9 mouse cellular contexts compared by ENCODE assay signal in the genomic region with DNA sequence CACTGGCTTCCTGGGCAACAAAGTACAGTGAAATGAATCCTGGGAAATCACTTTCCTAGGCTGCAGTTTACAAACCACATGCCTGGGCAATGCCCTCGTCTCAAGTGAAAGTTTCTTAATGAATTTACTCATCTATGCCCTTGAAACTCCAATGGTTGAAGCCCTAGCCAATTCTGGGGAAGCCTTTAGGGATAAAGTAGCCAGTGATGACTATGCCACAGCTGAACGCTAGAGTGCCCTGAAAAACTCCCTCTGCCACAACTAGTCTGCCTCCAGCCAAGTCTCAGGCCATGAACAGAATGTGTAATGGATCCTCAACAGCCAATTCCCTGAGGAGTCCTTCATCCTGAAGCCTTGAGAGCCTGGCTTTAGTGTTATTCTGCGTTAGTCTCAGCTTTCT. TPM values are rescaled to one million over a fixed set of nuclear protein-coding genes. Genes with fewer than 3 reads are reported as not detected.
DNase-seq lines count a peak whose midpoint lies in the region; ATAC-seq and TF ChIP-seq lines count a peak whose summit lies in the region.
"Had no signal": no experiment of that assay in that cellular context is flagged by ENCODE, and none has a peak within 500 bp of the region (broad histone marks: within the 10 kb centered on the region; RNA-seq: fewer than 3 reads in every experiment).

No protein-coding gene starts in this region.

- ATAC-seq in liver, postnatal 0 days, result no peak
- no peak for ATAC-seq in kidney, embryonic 15.5 days (replicated peaks; ENCODE audit: low FRiP score)

- TF ChIP-seq EP300 in MEL (IDR thresholded peaks at IDR 0.05; ENCODE audit: low read depth in 1 of 2, low read length in 2 of 2), result no peak
- TF ChIP-seq EP300 in liver, postnatal 0 days (IDR thresholded peaks at IDR 0.05; ENCODE audit: low read depth), result no peak

- 54% methylated on average over 3 of the region's 3 CpGs for WGBS in liver, postnatal 0 days (ENCODE audit: insufficient replicate concordance)
- WGBS in kidney, embryonic 15.5 days, result 50% methylated on average over 3 of the region's 3 CpGs

- peaks cover 63% of the 10 kb centered on the region for H3K79me2 ChIP-seq in MEL (ENCODE audit: control insufficient read depth, insufficient read depth, low read length, poor library complexity)

- peak overlapping the region; percentile 52; the same call in 1 of the 2 replicates for H3K4me2 ChIP-seq in liver, postnatal 0 days (ENCODE audit: low read depth, low read length)
- H3K4me2 ChIP-seq in kidney, embryonic 15.5 days, result no peak overlapping the region

- H3K9ac ChIP-seq in MEL (ENCODE audit: control insufficient read depth, low read depth, low read length, poor library complexity, severe bottlenecking), result peak overlapping the region; percentile 34; the same call in 1 of the 2 replicates
- no peak overlapping the region for H3K9ac ChIP-seq in liver, postnatal 0 days (replicated peaks)
- H3K9ac ChIP-seq in kidney, embryonic 15.5 days, result no peak overlapping the region

- no peak for TF ChIP-seq POLR2A in MEL (IDR thresholded peaks at IDR 0.05; ENCODE audit: control insufficient read depth in 1 of 2, insufficient read depth in 1 of 2, low read depth in 1 of 2, low read length in 2 of 2, poor library complexity in 1 of 2)

- intact Hi-C loops in left cerebral cortex, postnatal 10 days (cut with DNase I), result no loop called here

- no peaks in the 10 kb centered on the region for H3K27me3 ChIP-seq in MEL (ENCODE audit: control insufficient read depth in 1 of 2, insufficient read depth in 2 of 2, low read length in 2 of 2)
- no peaks in the 10 kb centered on the region for H3K27me3 ChIP-seq in liver, postnatal 0 days (ENCODE audit: insufficient read depth, low read length)
- H3K27me3 ChIP-seq in kidney, embryonic 15.5 days, result no peaks in the 10 kb centered on the region

- peaks cover 18 to 23% of the 10 kb centered on the region in 2 experiments for H3K4me1 ChIP-seq in MEL (ENCODE audit: control insufficient read depth in 1 of 2, insufficient read depth in 2 of 2, low read length in 2 of 2)
- H3K4me1 ChIP-seq in liver, postnatal 0 days (ENCODE audit: insufficient read depth), result peaks cover 34% of the 10 kb centered on the region
- H3K4me1 ChIP-seq in kidney, embryonic 15.5 days, result peaks cover 19% of the 10 kb centered on the region; the same call in 1 of the 2 replicates

- DNase-seq in layer of hippocampus, adult 2 months (ENCODE audit: low spot score in 2 of 2), result no peak
- no peak for DNase-seq in layer of hippocampus, adult 11-12 months (ENCODE audit: low spot score)
- DNase-seq in MEL (ENCODE audit: low read depth, low spot score), result no peak
- peak; percentile 59 to 61 for DNase-seq in adrenal gland, postnatal 36 days
- DNase-seq in liver, postnatal 0 days, result no peak
- no peak for DNase-seq in left cerebral cortex, postnatal 10 days (ENCODE audit: extremely low spot score in 1 of 2, low spot score in 2 of 2)
- DNase-seq: cerebellum, postnatal 14 days; kidney, adult 11 months had no signal

- H3K4me3 ChIP-seq in layer of hippocampus, adult 2 months, result no peak overlapping the region
- no peak overlapping the region; a peak in 1 of 4 replicates for H3K4me3 ChIP-seq in MEL (ENCODE audit: control insufficient read depth in 1 of 2, insufficient read depth in 1 of 2, low read depth in 2 of 2, low read length in 2 of 2)
- H3K4me3 ChIP-seq in liver, postnatal 0 days (ENCODE audit: low read depth, low read length), result no peak overlapping the region
- no peak overlapping the region for H3K4me3 ChIP-seq in kidney, embryonic 15.5 days (replicated peaks)

- no peaks in the 10 kb centered on the region for H3K9me3 ChIP-seq in MEL (replicated peaks; ENCODE audit: insufficient read depth, low read length)
- no peaks in the 10 kb centered on the region for H3K9me3 ChIP-seq in liver, postnatal 0 days (ENCODE audit: low read length)
- H3K9me3 ChIP-seq in kidney, embryonic 15.5 days (replicated peaks), result no peaks in the 10 kb centered on the region

- TF ChIP-seq CTCF in layer of hippocampus, adult 2 months (conservative IDR thresholded peaks at IDR 0.05), result peak; percentile 63
- TF ChIP-seq CTCF in MEL (IDR thresholded peaks at IDR 0.05 in 2 of 3, conservative IDR thresholded peaks at IDR 0.05 in 1 of 3; ENCODE audit: control insufficient read depth in 1 of 3, insufficient read depth in 1 of 3, low read depth in 2 of 3, low read length in 3 of 3, poor library complexity in 1 of 3, severe bottlenecking in 1 of 3), result no peak
- TF ChIP-seq CTCF in liver, postnatal 0 days (IDR thresholded peaks at IDR 0.05; ENCODE audit: low read depth), result no peak

- peaks cover 0 to 30% of the 10 kb centered on the region in 2 experiments; a peak in 2 of 4 replicates for H3K36me3 ChIP-seq in MEL (ENCODE audit: control insufficient read depth in 1 of 2, insufficient read depth in 2 of 2, low read length in 2 of 2)
- H3K36me3 ChIP-seq in liver, postnatal 0 days (replicated peaks; ENCODE audit: insufficient read depth, low read length), result 0 out of 2 replicates have a peak, but pooled peaks cover 2% of the 10 kb centered on the region
- H3K36me3 ChIP-seq in kidney, embryonic 15.5 days, result no peaks in the 10 kb centered on the region

- peak overlapping the region; percentile 72 for H3K27ac ChIP-seq in layer of hippocampus, adult 2 months
- no peak overlapping the region; the same call in 1 of the 2 replicates for H3K27ac ChIP-seq in MEL (ENCODE audit: control insufficient read depth, low read depth, low read length)
- peak overlapping the region; percentile 48; the same call in 1 of the 2 replicates for H3K27ac ChIP-seq in liver, postnatal 0 days (ENCODE audit: low read depth)
- no peak overlapping the region for H3K27ac ChIP-seq in kidney, embryonic 15.5 days

- no peak for TF ChIP-seq RAD21 in MEL (IDR thresholded peaks at IDR 0.05; ENCODE audit: low read depth, low read length)

TF ChIP-seq in MEL, 35 proteins besides CTCF, POLR2A, EP300 and RAD21:
- TF ChIP-seq TCF12 (IDR thresholded peaks at IDR 0.05; ENCODE audit: low read depth, low read length) (no peak), MYC (IDR thresholded peaks at IDR 0.05; ENCODE audit: low read depth, low read length) (no peak), ELF1 (IDR thresholded peaks at IDR 0.05; ENCODE audit: low read depth, low read length) (no peak), POLR2AphosphoS2 (IDR thresholded peaks at IDR 0.05; ENCODE audit: low read length) (no peak), NRF1 (IDR thresholded peaks at IDR 0.05; ENCODE audit: insufficient read depth, low read depth, low read length, poor library complexity, severe bottlenecking) (no peak), MAX (IDR thresholded peaks at IDR 0.05; ENCODE audit: low read length) (no peak), USF1 (IDR thresholded peaks at IDR 0.05; ENCODE audit: low read depth, low read length) (no peak), GABPA (IDR thresholded peaks at IDR 0.05; ENCODE audit: low read depth, low read length) (no peak), E2F4 (IDR thresholded peaks at IDR 0.05; ENCODE audit: borderline replicate concordance, low read depth, low read length) (no peak), TAL1 (IDR thresholded peaks at IDR 0.05; ENCODE audit: low read length) (no peak), NELFE (IDR thresholded peaks at IDR 0.05; ENCODE audit: low read depth, low read length) (no peak)

RNA-seq across cellular contexts. Expression of gene Acap2, which starts 8.5 kb away (rescaled TPM):
- total RNA-seq in layer of hippocampus, adult 2 months (2021), result 100 to 1,000 TPM; 140 to 148 TPM
- total RNA-seq in MEL (2012; rRNA removed), result 19.1 and 23.9 TPM in 2 replicates
- polyA plus RNA-seq in MEL (2012; ENCODE audit: insufficient read depth in 1 of 2, insufficient read length in 2 of 2, low read depth in 1 of 2, low replicate concordance in 2 of 2, missing spikeins in 1 of 2), result 10 to 100 TPM in 1 of 2 experiments, not detected in 1; 17.2 TPM
- 10 to 100 TPM; 41.2 to 49.0 TPM for total RNA-seq in adrenal gland, postnatal 36 days (2021)
- polyA plus RNA-seq in liver, postnatal 0 days (2015; fragmentation: Nextera tagmentation; extraction: Ambion mirVana), result 4.5 and 5.6 TPM in 2 replicates
- total RNA-seq in left cerebral cortex, postnatal 10 days (2021), result 10 to 100 TPM; 74.9 to 80.1 TPM
- polyA plus RNA-seq in kidney, embryonic 15.5 days (2015; fragmentation: Nextera tagmentation; extraction: Ambion mirVana), result 17.6 and 17.7 TPM in 2 replicates

Comparison
In these comparisons a context has a peak if more than half of its experiments do, and no peak if none do; other contexts are left out.
1. DNase-seq: peak in adrenal gland, postnatal 36 days (2 of 2); none in layer of hippocampus, adult 2 months (0 of 2), layer of hippocampus, adult 11-12 months (single experiment), MEL (single experiment), liver, postnatal 0 days (single experiment) and left cerebral cortex, postnatal 10 days (0 of 2).
2. H3K27ac ChIP-seq: peak in layer of hippocampus, adult 2 months (single experiment) and liver, postnatal 0 days (single experiment); none in MEL (single experiment) and kidney, embryonic 15.5 days (single experiment).